Mouse (Mus musculus) ES-Bruce4 (cell line): ENCODE data around the gene Olfr876.

Source experiments
- EP300 ChIP-seq: IDR thresholded peaks from 2 replicates; pipeline ENCODE4 v1.6.1; 2011; ENCODE audit warnings: low read depth, low read length; ENCODE audit not compliant: insufficient read depth
- POLR2A ChIP-seq: IDR thresholded peaks from one replicate; pipeline ENCODE4 v1.8.1; 2011; ENCODE audit warnings: low read length; ENCODE audit not compliant: insufficient read depth

DNA sequence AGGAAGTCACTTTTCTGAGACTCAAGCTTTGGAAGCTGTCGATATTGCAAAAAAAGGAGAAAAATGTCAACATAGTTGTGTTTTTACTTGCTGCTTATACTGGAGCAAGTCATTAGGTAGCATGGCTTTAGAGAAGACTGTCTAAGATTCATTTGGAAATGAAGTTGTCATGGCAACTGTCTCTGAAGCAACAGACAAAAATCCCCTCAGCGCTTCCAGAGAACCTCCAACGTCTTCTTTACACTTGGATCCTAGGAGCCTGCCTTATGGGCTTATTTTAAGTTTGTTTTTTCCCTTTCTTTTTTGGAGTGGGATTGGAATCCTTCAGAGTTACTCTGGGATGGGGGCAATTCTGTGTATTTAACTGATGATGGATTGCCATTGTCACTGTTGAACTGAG lies 11.9 kb downstream of the Olfr876 start:
- TF ChIP-seq EP300 (no peak), POLR2A (no peak)
